Mouse (Mus musculus) brain, embryonic 14.5 days (tissue): ENCODE measurements at regions not wholly inside any gene's neighbourhood (a gene's known extent, or its start where the extent isn't known, plus 50 kb on each side); places are given as distances from the start of the nearest gene placed in this dataset.
A peak's percentile ranks its signal among the peaks of the same experiment; 100 is the strongest.

ENCODE experiments used
- DNase-seq: peaks from one replicate; pipeline ENCODE4 v3.0.0-alpha.2; 2011; ENCODE audit warnings: low read depth
- CTCF ChIP-seq: fragments of 200-500 bp; IDR thresholded peaks from 2 replicates; pipeline ENCODE4 v1.5.1; 2012; ENCODE audit warnings: inconsistent platforms, mild to moderate bottlenecking, moderate library complexity, borderline replicate concordance; ENCODE audit not compliant: insufficient read depth, insufficient read length; ENCODE audit errors: extremely low read depth
- POLR2A ChIP-seq: fragments of 200-500 bp; IDR thresholded peaks from 2 replicates; pipeline ENCODE4 v1.6.1; 2012; ENCODE audit warnings: mild to moderate bottlenecking, inconsistent platforms, borderline replicate concordance; ENCODE audit not compliant: poor library complexity, insufficient read depth, insufficient read length, severe bottlenecking; ENCODE audit errors: extremely low read depth

DNA sequence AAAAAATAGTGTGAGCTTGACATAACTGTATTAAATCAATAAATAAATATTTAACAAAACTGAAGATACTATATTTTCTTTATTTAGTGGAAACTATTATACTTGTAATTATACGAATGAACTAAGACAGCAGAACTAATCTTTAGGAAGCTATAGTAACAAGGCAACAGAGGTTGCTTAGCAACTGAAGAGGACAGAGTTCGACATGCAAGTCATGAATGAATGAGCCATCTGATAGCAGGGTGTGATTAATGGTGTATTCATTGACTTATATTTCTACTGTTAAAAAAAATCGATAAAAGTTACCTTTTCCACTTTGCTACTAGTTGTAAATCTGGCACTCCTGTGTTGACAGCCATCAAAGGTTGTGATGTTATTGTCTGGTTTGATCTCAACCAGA is 557.2 kb upstream of the Cntnap5a start:
- DNase-seq: peak; percentile 12
- TF ChIP-seq CTCF (no peak), POLR2A (no peak)

DNA sequence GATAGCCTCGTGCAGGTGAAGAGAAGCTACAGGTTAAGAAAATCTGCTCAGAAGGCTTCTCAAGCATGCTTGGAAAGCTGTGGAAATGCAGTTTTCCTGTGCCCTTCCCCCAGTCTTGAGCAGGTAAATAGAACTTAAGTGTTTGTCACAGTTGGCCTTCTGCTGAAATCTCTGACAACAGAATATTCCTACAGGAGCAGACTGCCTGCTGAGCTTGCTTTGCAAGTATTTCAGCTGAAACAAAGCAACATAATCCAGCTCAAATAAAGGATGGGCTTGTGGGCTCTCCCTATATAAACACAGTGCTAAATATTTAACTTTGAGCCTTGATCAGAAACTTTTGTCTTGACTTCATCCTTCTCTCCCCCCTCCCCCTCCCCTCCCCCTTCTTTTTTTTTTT is 550.3 kb upstream of the Cntnap5a start:
- DNase-seq: peak; percentile 3
- TF ChIP-seq POLR2A (no peak), CTCF (no peak)

DNA sequence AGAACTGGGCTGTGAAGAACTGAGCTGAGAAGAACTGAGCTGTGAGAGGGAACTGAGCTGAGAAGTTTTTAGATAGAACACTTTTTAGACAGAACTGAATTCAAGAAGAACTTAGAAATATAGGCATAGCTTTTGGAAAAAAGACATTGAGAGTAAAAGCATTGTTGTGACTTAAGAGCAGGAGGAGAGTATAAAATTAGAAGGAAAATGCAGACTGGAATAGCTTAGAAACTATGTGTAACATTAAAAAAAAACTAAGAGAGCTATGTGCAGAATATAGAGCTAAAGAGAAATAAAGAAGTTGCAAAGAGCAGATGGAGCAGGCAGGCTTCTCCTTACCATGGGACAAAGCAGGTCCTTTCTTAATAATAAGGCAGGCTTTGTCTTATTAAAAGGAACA is 540.0 kb upstream of the Cntnap5a start:
- DNase-seq: no peak
- TF ChIP-seq CTCF (no peak), POLR2A (no peak)
